Mouse (Mus musculus) ES-E14 (cell line): ENCODE data around the gene Krt6b. TPM values are rescaled to one million over a fixed set of nuclear protein-coding genes. Genes with fewer than 3 reads are reported as not detected.

ENCODE experiments used
- DNase-seq: peaks from one replicate; pipeline ENCODE4 v3.0.0-alpha.2; 2013; ENCODE audit warnings: low read depth, low spot score
- H3K27ac ChIP-seq: 2 replicates; pipeline ENCODE4 v1.5.1; 2012; ENCODE audit warnings: low read depth, mild to moderate bottlenecking, low read length, moderate library complexity, mixed read lengths; ENCODE audit not compliant: poor library complexity, insufficient read depth, severe bottlenecking
- H3K36me3 ChIP-seq: 2 replicates; pipeline ENCODE4 v1.6.1; 2012; ENCODE audit warnings: mild to moderate bottlenecking, low read length, moderate library complexity, mixed read lengths; ENCODE audit not compliant: control insufficient read depth, poor library complexity, insufficient read depth, severe bottlenecking
- H3K4me1 ChIP-seq, 2 experiments: fragments of 150-350 bp in 1 of 2; sonication (generic) in 1 of 2; 2 replicates each; pipeline ENCODE4 v1.6.1; 2012; ENCODE audit warnings: low read length in 2 of 2, mild to moderate bottlenecking in 1 of 2, mixed read lengths in 1 of 2; ENCODE audit not compliant: control insufficient read depth in 2 of 2, insufficient read depth in 2 of 2, poor library complexity in 1 of 2
- H3K4me3 ChIP-seq, 2 experiments: fragments of 150-350 bp in 1 of 2; sonication (generic) in 1 of 2; 2 replicates each; pipeline ENCODE4 v1.5.1; 2012; ENCODE audit warnings: low read length in 2 of 2, low read depth in 1 of 2, mild to moderate bottlenecking in 1 of 2, mixed read lengths in 1 of 2; ENCODE audit not compliant: insufficient read depth in 1 of 2, poor library complexity in 1 of 2, severe bottlenecking in 1 of 2
- H3K9ac ChIP-seq: 2 replicates; pipeline ENCODE4 v1.6.1; 2012; ENCODE audit warnings: low read depth, mild to moderate bottlenecking, low read length, mixed read lengths; ENCODE audit not compliant: poor library complexity, insufficient read depth, severe bottlenecking
- H3K9me3 ChIP-seq: fragments of 150-350 bp; sonication (generic); 2 replicates; pipeline ENCODE4 v1.6.1; 2012; ENCODE audit warnings: low read depth, mild to moderate bottlenecking, low read length; ENCODE audit not compliant: control insufficient read depth, insufficient read depth
- CHD2 ChIP-seq: IDR thresholded peaks from 2 replicates; pipeline ENCODE4 v1.6.1; 2014; ENCODE audit warnings: mild to moderate bottlenecking, low read depth, low read length, inconsistent platforms
- HCFC1 ChIP-seq: IDR thresholded peaks from 2 replicates; pipeline ENCODE4 v1.6.1; 2012; ENCODE audit warnings: low read length, inconsistent platforms, borderline replicate concordance; ENCODE audit not compliant: insufficient read depth
- MAFK ChIP-seq: IDR thresholded peaks from 2 replicates; pipeline ENCODE4 v1.6.1; 2014; ENCODE audit warnings: mild to moderate bottlenecking, low read depth, low read length, inconsistent platforms; ENCODE audit not compliant: insufficient read depth
- ZC3H11A ChIP-seq: IDR thresholded peaks from 2 replicates; pipeline ENCODE4 v1.6.1; 2012; ENCODE audit warnings: low read depth, mild to moderate bottlenecking, inconsistent platforms, low read length, borderline replicate concordance
- ZNF384 ChIP-seq: IDR thresholded peaks from 2 replicates; pipeline ENCODE4 v1.6.1; 2012; ENCODE audit warnings: low read depth, low read length, inconsistent platforms
- in situ Hi-C, 2 experiments: fragments of 600-800 bp; cut with MboI; formaldehyde crosslinking; loops; one replicate each; pipeline ENCODE4 v1.15.1; 2025; ENCODE audit warnings: low sequenced_read_pairs in 2 of 2, inconsistent platforms in 1 of 2; ENCODE audit not compliant: unreplicated experiment in 2 of 2
- total RNA-seq: library from RNA; depleted of rRNA; stranded (reverse); fragments of 300-350 nt; gene quantifications from 2 replicates; pipeline ENCODE4 v1.2.3, GENCODE M21; 2012

Gene Krt6b
- total RNA-seq, 1 experiment: not detected

- H3K36me3 ChIP-seq: no peaks in the 10 kb centered on the region
- no peak for DNase-seq
- H3K4me1 ChIP-seq: no peaks in the 10 kb centered on the region
- no peak for TF ChIP-seq HCFC1
- no peak for TF ChIP-seq CHD2
- TF ChIP-seq ZNF384: no peak
- TF ChIP-seq ZC3H11A: no peak
- no peak for TF ChIP-seq MAFK
- no peaks in the 10 kb centered on the region for H3K9me3 ChIP-seq
- no peak within 1 kb of the TSS for H3K9ac ChIP-seq
- in situ Hi-C loops: no loop called here
- no peak within 1 kb of the TSS for H3K4me3 ChIP-seq
- H3K27ac ChIP-seq: no peak within 1 kb of the TSS
These were observed 32.6 kb upstream of the Krt6b start, which contains the start of gene Krt5 for GRCm38 (mm10) chr15:101712720-101713119. Gene Krt5, minus strand, starts transcription at chr15:101712898.

- Histone ChIP-seq H3K36me3 (no peaks in the 10 kb centered on the region), H3K9me3 (no peaks in the 10 kb centered on the region), H3K9ac (no peak overlapping the region), H3K27ac (no peak overlapping the region), H3K4me1 (no peaks in the 10 kb centered on the region), H3K4me3 (no peak overlapping the region)
- TF ChIP-seq MAFK (no peak), ZC3H11A (no peak), CHD2 (no peak), HCFC1 (no peak), ZNF384 (no peak)
- DNase-seq: no peak
- in situ Hi-C loops: no loop called here
These were observed 28.6 kb upstream of the Krt6b start for GRCm38 (mm10) chr15:101708683-101709082.

- no peak overlapping the region for H3K9ac ChIP-seq
- no peak overlapping the region for H3K27ac ChIP-seq
- TF ChIP-seq ZNF384 (no peak), HCFC1 (no peak), CHD2 (no peak)
- no peaks in the 10 kb centered on the region for H3K9me3 ChIP-seq
- DNase-seq: no peak
- no peaks in the 10 kb centered on the region for H3K4me1 ChIP-seq
- no peaks in the 10 kb centered on the region for H3K36me3 ChIP-seq
- H3K4me3 ChIP-seq: no peak overlapping the region
- in situ Hi-C loops: no loop called here
These were observed 27.4 kb upstream of the Krt6b start for GRCm38 (mm10) chr15:101707454-101707853.

GRCm38 (mm10) chr15:101704066-101704465 lies 24.0 kb upstream of the Krt6b start:
- Histone ChIP-seq H3K4me1 (no peaks in the 10 kb centered on the region), H3K27ac (no peak overlapping the region), H3K9me3 (no peaks in the 10 kb centered on the region), H3K36me3 (no peaks in the 10 kb centered on the region), H3K4me3 (no peak overlapping the region), H3K9ac (no peak overlapping the region)
- TF ChIP-seq HCFC1 (no peak), ZC3H11A (no peak), MAFK (no peak), ZNF384 (no peak)
- in situ Hi-C loops: no loop called here
- DNase-seq: peak; percentile 43

- H3K4me3 ChIP-seq: no peak overlapping the region
- in situ Hi-C loops: no loop called here
- H3K9ac ChIP-seq: no peak overlapping the region
- H3K9me3 ChIP-seq: no peaks in the 10 kb centered on the region
- peak; percentile 33 for DNase-seq
- H3K4me1 ChIP-seq: no peaks in the 10 kb centered on the region
- H3K27ac ChIP-seq: no peak overlapping the region
- no peaks in the 10 kb centered on the region for H3K36me3 ChIP-seq
- TF ChIP-seq CHD2 (no peak), ZNF384 (no peak)
These were observed 22.3 kb upstream of the Krt6b start for GRCm38 (mm10) chr15:101702380-101702779.
